Mouse (Mus musculus): Measurements from ENCODE around the gene Dnajc7.
"Not testable (repeated sequence)": the region's sequence is repeated elsewhere in the genome, so short reads cannot be mapped to it uniquely, and the experiment has no call there.

Gene Dnajc7

GRCm38 (mm10) chr11:100549466-100549865, 70.5 kb downstream of the Dnajc7 start:
- DNase-seq (ENCODE audit: low spot score): no peak

DNA sequence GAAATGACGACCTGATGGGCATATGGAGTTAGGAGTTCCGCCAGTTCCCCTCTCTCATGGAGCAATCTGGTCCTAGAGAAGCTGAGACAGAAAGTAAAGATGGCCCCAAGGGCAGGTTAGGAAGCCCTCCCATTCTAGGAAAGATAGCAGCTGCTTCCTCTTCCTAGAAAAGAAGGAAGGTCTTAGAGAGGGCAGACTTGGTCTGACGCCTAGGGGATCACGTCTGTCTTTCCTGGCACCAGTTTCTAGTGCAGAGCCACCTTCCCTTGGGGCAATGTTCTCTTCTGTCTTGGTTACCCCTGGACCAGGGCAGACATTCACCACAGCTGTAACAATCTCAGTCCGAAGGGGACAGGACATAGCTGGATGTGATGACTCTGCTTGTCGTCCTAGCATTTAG, 71.8 kb downstream of the Dnajc7 start:
- DNase-seq (ENCODE audit: low spot score): no peak

DNA sequence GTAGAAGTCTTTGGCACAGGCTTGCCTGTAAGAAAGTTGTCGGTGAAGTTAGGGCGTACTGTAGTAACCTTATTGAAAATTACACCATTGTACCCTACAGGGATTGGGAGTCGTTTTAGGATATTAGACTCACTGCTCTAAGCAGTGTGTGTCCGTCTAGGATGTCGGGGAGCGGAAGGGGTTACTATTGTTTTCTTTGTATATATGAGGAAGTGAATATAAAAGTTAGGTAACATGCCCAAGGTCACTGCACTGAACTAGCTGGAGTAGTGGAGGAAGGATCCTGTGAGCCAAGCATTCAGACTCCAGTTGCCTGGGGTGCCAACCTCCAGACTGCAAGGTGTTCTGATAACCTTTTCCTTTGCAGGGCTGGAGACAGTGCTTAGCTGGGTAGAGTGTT, 73.0 kb downstream of the Dnajc7 start:
- DNase-seq (ENCODE audit: low spot score): no peak

GRCm38 (mm10) chr11:100545746-100546085, 74.3 kb downstream of the Dnajc7 start:
- DNase-seq (ENCODE audit: low spot score): no peak

GRCm38 (mm10) chr11:100544832-100545745, 74.9 kb downstream of the Dnajc7 start, which contains the start of gene Ttc25:
TSS of gene Ttc25 (plus strand) at chr11:100545607.
- peak; percentile 72 for DNase-seq (ENCODE audit: low spot score)

GRCm38 (mm10) chr11:100541577-100541976, 78.4 kb downstream of the Dnajc7 start:
- no peak for DNase-seq (ENCODE audit: low spot score)

GRCm38 (mm10) chr11:100540966-100541365, 79.0 kb downstream of the Dnajc7 start:
- no peak for DNase-seq (ENCODE audit: low spot score)

GRCm38 (mm10) chr11:100536466-100536865, 83.5 kb downstream of the Dnajc7 start:
- DNase-seq (ENCODE audit: low spot score): no peak

- no peak for DNase-seq (ENCODE audit: low spot score)
These were observed 84.0 kb downstream of the Dnajc7 start for GRCm38 (mm10) chr11:100535996-100536395.

GRCm38 (mm10) chr11:100534821-100535220, 85.1 kb downstream of the Dnajc7 start:
- DNase-seq (ENCODE audit: low spot score): not testable (repeated sequence)

GRCm38 (mm10) chr11:100534411-100534810, 85.6 kb downstream of the Dnajc7 start:
- DNase-seq (ENCODE audit: low spot score): not testable (repeated sequence)

GRCm38 (mm10) chr11:100533871-100534270, 86.1 kb downstream of the Dnajc7 start:
- DNase-seq (ENCODE audit: low spot score): no peak

Data from spleen, adult 12 weeks (tissue).